Mouse (Mus musculus) heart, embryonic 13.5 days (tissue): ENCODE measurements around the gene P3h2. TPM values are rescaled to one million over a fixed set of nuclear protein-coding genes. Genes with fewer than 3 reads are reported as not detected.

Experiments
- ATAC-seq: fragments of 200-750 bp; cut with Nextera tagmentation; 2 replicates; pipeline ENCODE4 v1.8.0; 2017; ENCODE audit warnings: moderate TSS enrichment; ENCODE audit not compliant: insufficient number of reproducible peaks, low FRiP score, low TSS enrichment; ENCODE audit errors: extremely low read depth
- H3K27ac ChIP-seq: fragments of 300-500 bp; sonication (generic); replicated peaks from 2 replicates; pipeline ENCODE4 v1.5.1; 2015; ENCODE audit warnings: moderate library complexity, mild to moderate bottlenecking, inconsistent platforms
- H3K27me3 ChIP-seq: fragments of 300-500 bp; sonication (generic); replicated peaks from 2 replicates; pipeline ENCODE4 v1.6.1; 2015; ENCODE audit warnings: mild to moderate bottlenecking, inconsistent platforms
- H3K36me3 ChIP-seq: fragments of 300-500 bp; sonication (generic); 2 replicates; pipeline ENCODE4 v1.6.1; 2015; ENCODE audit warnings: mild to moderate bottlenecking, inconsistent platforms
- H3K4me1 ChIP-seq: fragments of 300-500 bp; sonication (generic); 2 replicates; pipeline ENCODE4 v1.6.1; 2015; ENCODE audit warnings: inconsistent platforms
- H3K4me2 ChIP-seq: fragments of 300-500 bp; sonication (generic); 2 replicates; pipeline ENCODE4 v1.6.1; 2015; ENCODE audit warnings: inconsistent platforms, mild to moderate bottlenecking, moderate library complexity
- H3K4me3 ChIP-seq: fragments of 300-500 bp; sonication (generic); 2 replicates; pipeline ENCODE4 v1.5.1; 2015; ENCODE audit warnings: moderate library complexity, mild to moderate bottlenecking, inconsistent platforms
- H3K9ac ChIP-seq: fragments of 300-500 bp; sonication (generic); 2 replicates; pipeline ENCODE4 v1.6.1; 2015; ENCODE audit warnings: inconsistent platforms, mild to moderate bottlenecking, moderate library complexity
- H3K9me3 ChIP-seq: fragments of 300-500 bp; sonication (generic); 2 replicates; pipeline ENCODE4 v1.6.1; 2016; ENCODE audit warnings: inconsistent platforms
- WGBS: fragments of 180-500 bp; shearing (Covaris S2); methylation state at CpG from one replicate; pipeline ENCODE4 v1.1.7; 2015; ENCODE audit warnings: mixed read lengths; 5-methylcytosine and 5-hydroxymethylcytosine counted together
- polyA plus RNA-seq: library from polyadenylated mRNA; unstranded; fragments of >200 nt; fragmentation: Nextera tagmentation; extraction: Ambion mirVana; gene quantifications from 2 replicates; pipeline ENCODE4 v1.2.1, GENCODE M21; 2015

The P3h2 gene
- polyA plus RNA-seq = 6.0 and 7.0 TPM in 2 replicates

DNA sequence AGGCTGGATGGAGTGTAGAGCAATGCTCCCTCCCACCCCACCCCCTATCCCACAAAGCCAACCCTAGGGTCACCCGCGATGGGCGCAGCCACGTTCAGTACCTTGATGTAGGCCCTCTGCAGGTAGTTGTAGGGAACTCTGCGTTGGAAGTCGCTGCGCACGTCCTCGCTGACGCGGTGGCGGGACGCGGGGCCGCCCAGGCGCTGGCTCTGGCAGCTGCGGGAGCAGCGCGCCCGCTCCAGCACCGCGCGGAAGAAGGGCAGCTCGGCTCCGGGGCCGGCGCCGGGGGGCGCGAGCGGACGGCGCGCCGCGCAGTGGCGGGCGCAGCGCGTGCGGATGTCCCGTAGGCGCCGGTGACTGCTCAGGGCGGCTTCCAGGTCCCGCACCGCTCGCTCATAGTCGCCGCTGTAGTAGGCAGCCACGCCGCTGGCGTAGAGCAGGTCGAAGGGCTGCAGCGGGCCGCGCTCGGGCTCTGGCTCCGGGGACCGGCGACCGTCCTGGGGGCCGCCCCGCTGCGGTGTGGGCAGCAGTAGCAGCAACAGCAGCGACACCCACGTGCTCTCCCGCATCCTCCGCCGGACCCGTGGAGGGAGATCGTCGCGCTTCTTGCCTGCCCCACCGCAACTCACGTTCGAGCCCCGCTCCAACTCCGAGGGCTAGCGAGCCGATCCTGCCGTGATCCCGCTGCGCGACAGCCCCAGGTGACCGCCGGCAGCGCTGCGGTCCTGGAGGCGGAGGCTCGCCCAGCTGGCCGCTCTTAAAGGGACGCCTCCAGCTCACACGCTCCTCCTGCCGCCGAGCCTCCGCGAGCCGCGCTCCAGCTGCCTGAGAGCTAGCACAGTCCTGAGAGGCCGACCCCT lies at the start of gene P3h2:
Gene P3h2, minus strand, starts transcription at position 670 of the 860 bp plus-strand sequence.
- WGBS = under 1% methylated on average over 101 of the region's 101 CpGs
- H3K4me1 ChIP-seq = peaks cover 48% of the 10 kb centered on the region
- peak; percentile 86 for ATAC-seq

DNA sequence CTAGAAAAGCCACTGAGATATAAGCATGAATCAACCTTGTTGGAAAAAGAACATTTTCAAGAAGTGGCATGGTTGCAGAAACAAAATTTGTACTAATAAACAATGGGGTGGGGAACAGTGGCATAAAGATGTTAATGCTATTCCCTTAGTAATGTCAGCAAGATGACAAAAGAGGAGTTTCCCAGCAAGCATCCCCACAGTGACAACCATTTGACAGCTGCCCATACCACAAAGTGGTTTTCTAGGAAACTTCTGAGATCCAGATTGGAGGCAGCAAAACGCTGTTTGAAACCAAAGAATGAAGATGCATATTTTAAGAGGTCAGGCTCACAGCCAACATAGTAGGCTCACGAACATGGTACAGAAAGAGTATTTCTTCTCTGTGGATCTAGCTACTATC lies 46.7 kb upstream of the P3h2 start:
- ATAC-seq = no peak
- Histone ChIP-seq H3K9me3 (no peaks in the 10 kb centered on the region), H3K27me3 (no peaks in the 10 kb centered on the region), H3K4me2 (no peak overlapping the region), H3K27ac (no peak overlapping the region), H3K4me1 (peaks cover 4% of the 10 kb centered on the region; the same call in 1 of the 2 replicates), H3K4me3 (no peak overlapping the region), H3K9ac (no peak overlapping the region), H3K36me3 (no peaks in the 10 kb centered on the region)
- 86% methylated on average over 2 of the region's 2 CpGs for WGBS

More for the DNA sequence above, at the start of gene P3h2:
- peak within 1 kb of the TSS; percentile 92 for H3K27ac ChIP-seq
- H3K4me3 ChIP-seq = peak within 1 kb of the TSS; percentile 80
- H3K36me3 ChIP-seq = no peaks in the 10 kb centered on the region
- no peaks in the 10 kb centered on the region for H3K27me3 ChIP-seq
- H3K9me3 ChIP-seq = no peaks in the 10 kb centered on the region
- peak within 1 kb of the TSS; percentile 93 for H3K9ac ChIP-seq
- peak within 1 kb of the TSS; percentile 78 for H3K4me2 ChIP-seq

- Histone ChIP-seq H3K27me3 (no peaks in the 10 kb centered on the region), H3K4me1 (peaks cover 4% of the 10 kb centered on the region; the same call in 1 of the 2 replicates), H3K36me3 (no peaks in the 10 kb centered on the region), H3K27ac (no peak overlapping the region), H3K4me2 (no peak overlapping the region), H3K9me3 (no peaks in the 10 kb centered on the region), H3K4me3 (no peak overlapping the region), H3K9ac (no peak overlapping the region)
- 74% methylated on average over 1 of the region's 1 CpGs for WGBS
- no peak for ATAC-seq
These were observed 45.4 kb upstream of the P3h2 start for GRCm38 (mm10) chr16:26150943-26151342.

DNA sequence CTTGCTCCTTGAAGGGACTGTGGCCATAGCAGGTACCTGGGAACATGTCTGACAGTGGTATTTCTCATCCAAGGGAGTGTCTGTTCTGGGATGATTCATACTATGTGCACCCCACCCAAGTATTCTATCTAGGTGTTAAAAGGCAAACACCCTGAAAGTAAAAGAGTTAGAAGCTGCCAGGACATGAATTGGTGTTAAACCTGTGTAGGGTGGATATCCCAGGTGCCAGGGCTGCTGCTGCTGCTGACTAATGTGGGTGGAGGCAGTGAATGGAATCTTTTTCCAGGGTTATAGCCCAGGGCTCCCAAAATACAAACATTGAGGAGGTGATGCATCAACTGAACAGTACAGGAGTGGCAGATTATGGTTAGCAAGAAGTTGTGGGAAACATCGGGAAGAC lies 41.3 kb upstream of the P3h2 start:
- Histone ChIP-seq H3K4me1 (no peaks in the 10 kb centered on the region), H3K9ac (no peak overlapping the region), H3K27me3 (no peaks in the 10 kb centered on the region), H3K4me3 (no peak overlapping the region), H3K27ac (no peak overlapping the region), H3K36me3 (no peaks in the 10 kb centered on the region), H3K4me2 (no peak overlapping the region), H3K9me3 (no peaks in the 10 kb centered on the region)
- WGBS = 75% methylated on average over 1 of the region's 1 CpGs
- no peak for ATAC-seq

- H3K27me3 ChIP-seq = no peaks in the 10 kb centered on the region
- WGBS = 68% methylated on average over 1 of the region's 1 CpGs
- H3K4me1 ChIP-seq = no peaks in the 10 kb centered on the region
- no peak for ATAC-seq
- no peak overlapping the region for H3K27ac ChIP-seq
- H3K4me3 ChIP-seq = no peak overlapping the region
- no peaks in the 10 kb centered on the region for H3K36me3 ChIP-seq
- no peaks in the 10 kb centered on the region for H3K9me3 ChIP-seq
- H3K9ac ChIP-seq = no peak overlapping the region
- no peak overlapping the region for H3K4me2 ChIP-seq
These were observed 25.5 kb upstream of the P3h2 start for GRCm38 (mm10) chr16:26131126-26131525.

- H3K4me3 ChIP-seq = no peak overlapping the region; the same call in 1 of the 2 replicates
- peaks cover 42% of the 10 kb centered on the region for H3K4me1 ChIP-seq
- H3K36me3 ChIP-seq = no peaks in the 10 kb centered on the region
- peak overlapping the region; percentile 93 for H3K9ac ChIP-seq
- peak overlapping the region; percentile 78 for H3K4me2 ChIP-seq
- no peak for ATAC-seq
- H3K27ac ChIP-seq = peak overlapping the region; percentile 92
- WGBS = 74% methylated on average over 5 of the region's 5 CpGs
- H3K27me3 ChIP-seq = no peaks in the 10 kb centered on the region
- H3K9me3 ChIP-seq = no peaks in the 10 kb centered on the region
These were observed 1.0 kb upstream of the P3h2 start for GRCm38 (mm10) chr16:26106618-26107017.

DNA sequence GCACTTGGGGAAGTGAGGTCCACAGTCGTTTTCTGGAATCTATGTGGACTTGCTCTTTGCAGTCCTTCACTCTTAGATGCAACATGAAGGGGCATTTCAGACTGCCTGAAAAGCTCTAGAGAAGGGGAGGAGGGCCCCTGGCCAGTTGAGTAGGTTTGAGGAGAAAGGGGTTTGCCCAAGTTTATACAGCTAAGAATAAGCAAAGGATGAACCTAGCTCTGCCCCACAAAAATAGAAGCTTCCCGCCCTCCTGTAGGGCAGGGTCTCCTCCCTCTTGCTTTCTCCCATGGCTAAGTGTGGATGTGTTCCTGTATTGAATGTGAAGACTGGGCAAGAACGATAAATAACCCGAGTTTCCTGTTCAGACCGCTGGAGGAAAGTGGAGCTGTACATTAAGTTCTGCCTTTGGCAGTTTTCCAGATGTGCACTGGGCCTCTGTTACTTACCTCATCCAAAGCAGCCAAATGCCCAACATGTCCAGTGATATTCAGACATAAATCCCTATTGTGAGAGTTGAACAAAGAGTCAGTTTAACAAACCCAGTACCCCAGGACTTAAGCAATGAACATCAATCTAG lies 545 bp upstream of the P3h2 start:
- Histone ChIP-seq H3K36me3 (no peaks in the 10 kb centered on the region), H3K27ac (peak overlapping the region; percentile 92), H3K4me1 (peaks cover 46% of the 10 kb centered on the region), H3K4me3 (peak overlapping the region; percentile 80), H3K9me3 (no peaks in the 10 kb centered on the region), H3K9ac (peak overlapping the region; percentile 93), H3K4me2 (peak overlapping the region; percentile 78), H3K27me3 (no peaks in the 10 kb centered on the region)
- WGBS = 1% methylated on average over 5 of the region's 5 CpGs
- ATAC-seq = no peak

DNA sequence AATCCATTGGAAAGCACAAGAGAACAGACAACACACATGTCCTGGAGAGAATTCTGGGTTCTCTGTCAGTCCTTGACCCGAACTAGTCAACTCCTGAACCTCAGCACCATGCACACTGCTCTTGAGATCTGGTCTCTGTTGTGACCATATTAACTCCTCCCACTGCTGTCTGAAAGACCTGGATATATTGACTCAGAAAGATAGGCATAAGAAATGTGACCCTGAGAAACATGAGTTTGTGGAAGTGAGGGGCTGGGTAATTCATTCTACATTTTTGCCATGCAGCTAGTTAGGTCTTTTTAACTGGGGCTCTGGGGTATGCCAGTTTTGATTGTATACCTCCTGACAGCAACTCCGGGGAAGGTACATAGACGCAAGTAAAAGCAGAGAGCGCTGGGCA lies 1.3 kb downstream of the P3h2 start:
- H3K27ac ChIP-seq = peak overlapping the region; percentile 92
- peak overlapping the region; percentile 93 for H3K9ac ChIP-seq
- no peaks in the 10 kb centered on the region for H3K9me3 ChIP-seq
- peak overlapping the region; percentile 80 for H3K4me3 ChIP-seq
- ATAC-seq = no peak
- 16% methylated on average over 4 of the region's 4 CpGs for WGBS
- H3K27me3 ChIP-seq = no peaks in the 10 kb centered on the region
- no peaks in the 10 kb centered on the region for H3K36me3 ChIP-seq
- peak overlapping the region; percentile 78 for H3K4me2 ChIP-seq
- peaks cover 55% of the 10 kb centered on the region for H3K4me1 ChIP-seq

DNA sequence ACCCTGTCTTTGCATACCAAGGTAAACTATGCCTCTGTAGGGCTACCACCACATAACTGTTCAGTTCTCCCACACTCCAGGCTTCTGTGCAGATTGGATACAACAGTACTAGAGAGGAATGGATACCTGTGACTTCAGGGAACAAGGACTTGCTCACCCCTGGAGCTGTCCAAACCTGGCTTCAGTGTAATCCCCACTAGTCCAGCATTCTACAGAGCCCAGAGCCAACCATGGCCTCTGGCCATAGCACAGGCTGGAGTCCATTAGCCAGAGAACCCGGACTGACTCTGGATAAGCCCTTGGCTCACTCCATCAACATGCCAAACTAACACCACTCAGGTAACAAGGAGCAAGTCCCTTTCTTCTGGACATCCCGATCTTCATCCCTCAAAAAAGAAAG lies 2.7 kb downstream of the P3h2 start:
- peaks cover 62% of the 10 kb centered on the region for H3K4me1 ChIP-seq
- no peaks in the 10 kb centered on the region for H3K27me3 ChIP-seq
- 67% methylated on average over 2 of the region's 2 CpGs for whole genome bisulfite sequencing
- no peaks in the 10 kb centered on the region for H3K9me3 ChIP-seq
- H3K27ac ChIP-seq = no peak overlapping the region
- no peak overlapping the region for H3K9ac ChIP-seq
- no peak for ATAC-seq
- no peaks in the 10 kb centered on the region for H3K36me3 ChIP-seq
- 0 out of 2 replicates have a peak overlapping the region, but pooled peaks have one; percentile 80 for H3K4me3 ChIP-seq
- peak overlapping the region; percentile 78; the same call in 1 of the 2 replicates for H3K4me2 ChIP-seq

GRCm38 (mm10) chr16:26100167-26100566 lies 5.4 kb downstream of the P3h2 start:
- Histone ChIP-seq H3K27ac (no peak overlapping the region), H3K36me3 (no peaks in the 10 kb centered on the region), H3K27me3 (no peaks in the 10 kb centered on the region), H3K4me2 (no peak overlapping the region), H3K9me3 (no peaks in the 10 kb centered on the region), H3K9ac (no peak overlapping the region), H3K4me1 (peaks cover 70% of the 10 kb centered on the region), H3K4me3 (no peak overlapping the region)
- 61% methylated on average over 4 of the region's 4 CpGs for WGBS
- ATAC-seq = no peak

DNA sequence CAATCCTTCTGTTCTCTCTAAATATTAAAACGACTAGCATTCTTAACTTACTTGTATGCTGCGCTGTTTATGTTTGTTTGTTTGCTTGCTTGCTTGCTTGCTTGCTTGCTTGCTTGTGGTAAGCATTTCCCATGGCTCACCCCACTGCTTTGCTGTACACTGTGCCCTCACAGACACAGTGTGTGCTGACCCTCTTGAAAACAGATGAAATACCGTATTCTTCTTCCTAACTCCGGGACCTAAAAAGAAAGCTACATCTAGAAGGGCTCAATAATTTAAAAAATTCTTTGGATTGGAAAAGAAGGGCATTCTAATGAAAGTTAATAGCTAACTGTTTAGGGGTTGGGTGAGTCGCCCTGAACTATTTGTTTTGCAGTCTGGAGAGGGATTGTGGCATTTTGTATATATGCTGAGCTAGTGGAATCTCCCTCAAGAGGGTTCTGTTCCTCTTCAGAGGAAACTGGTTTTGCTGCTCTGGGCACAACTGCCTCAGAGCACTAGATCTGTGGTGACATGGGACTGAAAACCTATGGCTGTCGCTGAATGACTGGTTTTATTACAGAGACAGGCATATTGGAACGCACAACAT lies 9.8 kb downstream of the P3h2 start:
- Histone ChIP-seq H3K9ac (peak overlapping the region; percentile 28; the same call in 1 of the 2 replicates), H3K36me3 (0 out of 2 replicates have a peak, but pooled peaks cover under 1% of the 10 kb centered on the region), H3K4me3 (no peak overlapping the region), H3K4me2 (no peak overlapping the region), H3K4me1 (peaks cover 39% of the 10 kb centered on the region), H3K27ac (peak overlapping the region; percentile 55), H3K9me3 (no peaks in the 10 kb centered on the region), H3K27me3 (no peaks in the 10 kb centered on the region)
- ATAC-seq = no peak
- WGBS = 62% methylated on average over 7 of the region's 7 CpGs
